Mouse (Mus musculus) adrenal gland, adult 8-10 months (tissue): ENCODE measurements around the gene 2010003K11Rik. TPM values are rescaled to one million over a fixed set of nuclear protein-coding genes. Genes with fewer than 3 reads are reported as not detected.
"Not testable (repeated sequence)": the region's sequence is repeated elsewhere in the genome, so short reads cannot be mapped to it uniquely, and the experiment has no call there.

Experiments
- DNase-seq: peaks from one replicate; pipeline ENCODE4 v3.0.0; 2022
- total RNA-seq, 4 experiments: library from RNA; stranded (reverse); gene quantifications; 2 replicates each; pipeline ENCODE4 v1.2.4; 2022

Gene 2010003K11Rik
- total RNA-seq, 4 experiments from 2014 or later, result 12.2 to 22.5 (median 20.2) TPM

DNA sequence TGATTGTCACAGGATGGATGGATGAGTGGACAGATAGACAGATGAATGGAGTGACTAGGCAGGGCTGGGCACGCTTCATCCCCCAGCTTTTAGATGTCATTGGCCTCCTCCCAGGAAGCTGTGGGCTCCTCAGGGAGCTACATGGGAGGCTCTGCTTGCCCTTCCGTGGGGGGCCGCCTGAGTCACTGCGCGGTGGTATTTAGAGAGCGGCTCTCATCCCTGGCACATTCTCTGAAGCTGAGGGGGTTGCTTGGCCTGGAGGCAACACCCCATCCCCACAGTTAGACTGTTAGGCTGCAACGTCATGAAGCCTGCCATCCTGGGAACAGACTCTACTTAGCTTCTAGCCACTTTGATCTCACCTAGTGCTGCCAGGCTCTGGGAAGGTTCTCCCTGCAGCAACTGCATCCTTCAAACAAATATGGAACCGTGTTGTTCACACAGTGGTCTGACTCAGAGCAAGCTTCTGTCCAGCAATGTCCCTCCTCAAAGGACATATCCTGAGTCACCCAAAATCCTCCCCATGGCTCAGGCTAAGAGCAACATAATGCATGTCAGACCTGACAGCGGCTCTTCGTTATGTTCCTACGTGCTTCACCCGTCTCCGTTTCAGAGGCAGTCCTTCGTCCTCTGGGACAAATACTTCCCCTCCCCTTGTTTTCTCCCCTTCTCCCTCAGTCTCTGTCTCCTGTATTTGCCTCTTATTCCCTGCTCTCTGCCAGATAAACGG lies 43.1 kb downstream of the 2010003K11Rik start:
- peak; percentile 47 for DNase-seq

DNA sequence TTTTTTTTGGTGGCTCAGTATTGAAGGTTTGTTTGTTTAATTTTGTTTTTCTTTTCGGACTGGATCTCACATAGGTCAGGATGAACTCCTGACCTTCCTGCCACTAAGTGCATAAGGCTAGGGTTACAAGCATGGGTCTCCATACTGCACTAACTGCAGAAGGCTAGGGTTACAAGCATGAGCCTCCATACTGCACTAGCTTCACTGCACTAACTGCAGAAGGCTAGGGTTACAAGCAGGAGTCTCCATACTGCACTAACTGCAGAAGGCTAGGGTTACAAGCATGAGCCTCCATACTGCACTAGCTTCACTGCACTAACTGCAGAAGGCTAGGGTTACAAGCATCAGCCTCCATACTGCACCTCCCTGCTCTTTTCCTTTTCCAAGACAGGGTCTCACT lies 44.3 kb downstream of the 2010003K11Rik start:
- not testable (repeated sequence) for DNase-seq

DNA sequence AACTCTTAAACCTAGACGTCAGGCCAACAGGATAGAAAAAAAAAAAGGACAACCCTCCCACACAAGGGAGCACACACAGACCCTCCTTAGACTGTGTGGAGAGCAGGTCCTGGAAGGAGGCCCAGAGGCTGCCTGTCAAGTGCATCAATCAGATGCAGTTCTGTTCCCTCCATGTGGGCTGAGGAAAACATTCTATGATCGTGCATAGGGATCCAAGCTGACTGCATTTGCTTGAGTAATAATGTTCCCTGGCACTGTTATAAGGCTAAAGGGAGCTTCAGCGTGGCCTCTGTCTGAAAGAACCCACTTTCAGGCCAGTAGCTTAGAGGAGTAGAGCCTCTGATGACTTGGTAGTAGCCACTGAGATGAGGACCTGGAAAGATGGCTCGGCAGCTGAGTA lies 45.9 kb downstream of the 2010003K11Rik start:
- DNase-seq, result no peak

DNA sequence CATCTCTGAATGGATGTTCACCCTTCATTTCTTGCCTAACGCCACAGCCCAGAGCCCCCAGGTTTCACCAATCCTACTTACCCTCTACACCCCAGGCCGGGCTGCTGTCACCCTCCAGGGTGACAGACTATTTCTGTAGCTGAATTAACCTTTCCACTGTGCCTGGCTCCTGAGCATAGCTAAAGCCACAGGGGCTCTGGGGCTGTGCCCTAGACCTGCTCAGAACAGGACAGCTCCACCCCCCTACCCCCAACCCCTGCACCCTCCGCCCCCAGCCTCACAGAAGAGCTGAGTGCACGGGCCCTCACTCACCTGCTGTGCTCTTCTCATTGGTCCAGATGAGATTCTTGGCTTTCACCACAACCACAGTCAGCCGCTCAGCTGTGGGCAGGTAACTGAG lies 46.4 kb downstream of the 2010003K11Rik start:
- DNase-seq, result no peak

DNA sequence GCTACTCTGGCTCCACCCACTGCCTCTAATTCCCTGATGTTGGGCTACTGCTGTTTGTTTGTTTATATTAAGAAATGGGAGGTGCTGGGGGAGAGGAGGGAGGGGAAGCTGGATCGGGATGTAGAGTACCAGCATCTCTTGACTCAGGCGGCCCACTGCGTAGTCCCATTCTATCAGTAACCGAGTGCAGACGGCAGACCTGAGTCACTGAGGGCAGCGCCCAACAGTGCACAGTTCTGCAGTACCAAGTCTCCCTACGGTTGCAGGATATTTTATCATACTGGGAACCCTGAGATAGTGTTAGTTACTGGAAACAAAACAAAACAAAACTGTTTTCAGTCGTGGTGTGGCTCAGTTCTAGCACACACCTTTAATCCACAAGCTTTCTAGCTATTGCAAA lies 47.3 kb downstream of the 2010003K11Rik start:
- DNase-seq, result no peak

DNA sequence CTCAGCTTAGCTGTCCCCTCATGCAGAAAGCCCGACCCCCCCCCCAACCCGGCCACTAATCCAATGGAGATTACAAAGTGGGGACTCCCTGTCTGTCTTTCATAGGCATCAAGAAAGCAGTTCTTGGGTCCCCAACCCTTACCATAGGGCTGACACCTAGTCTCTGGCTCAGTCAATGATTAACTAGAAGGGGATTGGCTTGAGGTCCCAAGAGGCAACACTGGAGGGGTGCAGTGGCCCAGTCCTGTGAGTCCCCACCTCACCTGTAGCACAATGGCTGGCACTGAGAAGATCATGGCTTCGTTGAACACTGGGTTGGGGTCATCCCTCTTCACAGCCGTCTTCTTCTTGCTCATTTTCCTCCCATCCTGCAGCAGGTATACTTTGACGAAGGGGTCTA lies 47.7 kb downstream of the 2010003K11Rik start:
- no peak for DNase-seq

DNA sequence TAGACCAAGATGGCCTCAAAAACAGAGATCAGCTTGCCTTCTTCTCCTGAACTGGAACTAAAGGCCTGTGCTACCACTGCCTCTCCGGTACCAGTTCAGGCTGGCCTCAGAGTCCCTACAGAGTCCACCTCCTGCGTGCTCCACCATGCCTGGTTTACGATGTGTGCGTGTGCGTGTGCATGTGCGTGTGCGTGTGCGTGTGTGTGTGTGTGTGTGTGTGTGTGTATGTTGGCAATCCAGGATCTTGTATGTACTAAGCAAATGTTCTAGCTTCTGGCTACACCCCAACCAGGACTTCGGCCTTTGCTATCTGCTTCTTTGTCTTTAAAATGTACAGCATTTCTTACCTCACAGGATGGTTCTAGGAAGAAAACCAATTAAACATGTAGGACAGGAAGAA lies 49.2 kb downstream of the 2010003K11Rik start:
- DNase-seq, result no peak

DNA sequence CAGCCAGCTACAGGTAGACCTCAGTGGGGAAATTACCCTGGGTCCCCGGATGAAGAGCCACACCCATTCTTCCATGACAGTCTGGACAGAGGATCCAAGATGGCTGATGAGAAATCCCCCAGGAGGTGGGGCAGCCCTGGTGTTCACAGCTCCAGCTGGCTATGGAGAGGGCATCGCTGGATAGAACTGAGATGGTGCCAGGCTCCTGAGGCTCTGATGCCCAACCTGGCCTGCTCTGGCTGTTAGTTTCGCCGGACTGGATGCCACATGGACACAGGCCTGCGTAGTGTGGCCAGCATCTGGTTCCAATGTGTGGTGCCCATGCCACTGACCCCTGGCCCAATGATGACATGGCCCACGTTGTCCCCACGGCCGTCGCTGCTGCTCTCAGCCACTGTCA lies 50.9 kb downstream of the 2010003K11Rik start:
- no peak for DNase-seq

Other genes with a start within 250 kb of the 2010003K11Rik start
- 10 to 100 TPM; 30.8 to 55.1 (median 46.6) TPM for gene Ssh3, start 229.4 kb downstream of the 2010003K11Rik start, total RNA-seq
- gene Ankrd13d, start 215.4 kb downstream of the 2010003K11Rik start, total RNA-seq, result 10 to 100 TPM in 1 of 4 experiments, 1 to 10 TPM in 3; 4.3 to 10.6 (median 6.8) TPM
- 10 to 100 TPM; 42.3 to 71.6 (median 53.0) TPM for gene Grk2, start 192.4 kb downstream of the 2010003K11Rik start, total RNA-seq
- gene Kdm2a, start 100.3 kb downstream of the 2010003K11Rik start, total RNA-seq, result 100 to 1,000 TPM in 3 of 4 experiments, 10 to 100 TPM in 1; 88.6 to 150 (median 124) TPM
- 10 to 100 TPM; 29.8 to 48.0 (median 39.3) TPM for gene Rhod, start 59.2 kb downstream of the 2010003K11Rik start, total RNA-seq
- gene Syt12, start 21.1 kb downstream of the 2010003K11Rik start, total RNA-seq, result 10 to 100 TPM; 60.5 to 90.4 (median 73.7) TPM
- 100 to 1,000 TPM; 351 to 737 (median 517) TPM for gene Pcx, start 11.9 kb upstream of the 2010003K11Rik start, total RNA-seq
- gene Lrfn4, start 117.1 kb upstream of the 2010003K11Rik start, total RNA-seq, result 1 to 10 TPM; 3.9 to 9.3 (median 6.5) TPM
- 10 to 100 TPM; 34.0 to 47.7 (median 38.9) TPM for gene Rce1, start 127.1 kb upstream of the 2010003K11Rik start, total RNA-seq
- 1 to 10 TPM in 1 of 4 experiments, under 1 TPM in 2, not detected in 1; 0.67 to 1.0 (median 0.94) TPM for gene Gm960, start 200.1 kb upstream of the 2010003K11Rik start, total RNA-seq
- 1 to 10 TPM in 3 of 4 experiments, under 1 TPM in 1; 0.99 to 3.5 (median 1.6) TPM for gene Sptbn2, start 212.6 kb upstream of the 2010003K11Rik start, total RNA-seq